Mouse (Mus musculus): ENCODE data around the gene Cat. TPM values are rescaled to one million over a fixed set of nuclear protein-coding genes. Genes with fewer than 3 reads are reported as not detected.

Cat gene
- total and polyA plus RNA-seq, 3 experiments = 29.8 to 84.7 (median 45.0) TPM

DNA sequence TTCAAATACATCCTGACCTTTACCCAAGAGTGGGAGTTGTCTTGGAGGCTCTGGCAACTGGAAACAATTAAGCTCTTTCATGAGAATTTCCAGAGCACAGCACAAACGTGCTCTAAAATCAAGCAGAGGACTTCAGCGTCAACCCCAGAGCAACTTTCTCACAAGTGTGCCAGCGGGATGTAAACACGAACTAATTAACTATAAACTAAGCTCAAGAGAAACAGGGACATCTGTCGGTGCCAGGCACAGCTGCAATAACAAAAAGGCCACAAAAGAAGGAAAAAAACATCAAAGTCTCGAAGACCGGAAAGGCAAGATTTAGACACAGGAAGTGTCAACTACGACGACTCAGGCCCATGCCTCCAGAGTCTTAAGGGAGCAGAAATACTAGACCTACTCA is 23.2 kb downstream of the Cat start:
- Histone ChIP-seq H3K4me3 (replicated peaks in 1 of 3; ENCODE audit: low read depth in 2 of 3, low read length in 2 of 3, poor library complexity in 1 of 3) (no peak overlapping the region), H3K4me1 (ENCODE audit: control insufficient read depth in 1 of 2, insufficient read depth in 2 of 2) (peaks cover 0 to 7% of the 10 kb centered on the region in 2 experiments; a peak in 1 of 4 replicates), H3K79me2 (replicated peaks; ENCODE audit: control insufficient read depth, extremely low read depth, insufficient read depth, poor library complexity, severe bottlenecking) (no peaks in the 10 kb centered on the region), H3K9ac (ENCODE audit: insufficient read depth, low read depth) (no peak overlapping the region), H3K27me3 (replicated peaks) (no peaks in the 10 kb centered on the region), H3K27ac (ENCODE audit: insufficient read depth, low read depth) (no peak overlapping the region), H3K9me3 (replicated peaks; ENCODE audit: low read length) (no peaks in the 10 kb centered on the region), H3K36me3 (replicated peaks in 1 of 2; ENCODE audit: control insufficient read depth in 1 of 2, insufficient read depth in 1 of 2, low read length in 1 of 2) (peaks cover 53 to 92% of the 10 kb centered on the region in 2 experiments), H3K4me2 (ENCODE audit: insufficient read depth, low read depth, poor library complexity, severe bottlenecking) (no peak overlapping the region)
- in situ Hi-C loops (cut with MboI; ENCODE audit: low pct_ligation_motif_present, low pct_unique_long_range_greater_than_20kb, low sequenced_read_pairs) (loop anchor here (25.0 kb wide), 2 partner anchors 251 to 526 kb away; no protein-coding TSS in a partner anchor), dilution Hi-C loops (cut with MboI; ENCODE audit: extremely low pct_ligation_motif_present, extremely low pct_unique_long_range_greater_than_20kb, low sequenced_read_pairs) (no loop called here)
- no peak for TF ChIP-seq USF1 (IDR thresholded peaks at IDR 0.05; ENCODE audit: low read depth, low read length)
- TF ChIP-seq RCOR1 (conservative IDR thresholded peaks at IDR 0.05; ENCODE audit: low read depth, low read length) = no peak
- no peak for TF ChIP-seq ZNF384 (IDR thresholded peaks at IDR 0.05; ENCODE audit: low read depth, low read length)
- DNase-seq (ENCODE audit: extremely low read depth) = no peak

DNA sequence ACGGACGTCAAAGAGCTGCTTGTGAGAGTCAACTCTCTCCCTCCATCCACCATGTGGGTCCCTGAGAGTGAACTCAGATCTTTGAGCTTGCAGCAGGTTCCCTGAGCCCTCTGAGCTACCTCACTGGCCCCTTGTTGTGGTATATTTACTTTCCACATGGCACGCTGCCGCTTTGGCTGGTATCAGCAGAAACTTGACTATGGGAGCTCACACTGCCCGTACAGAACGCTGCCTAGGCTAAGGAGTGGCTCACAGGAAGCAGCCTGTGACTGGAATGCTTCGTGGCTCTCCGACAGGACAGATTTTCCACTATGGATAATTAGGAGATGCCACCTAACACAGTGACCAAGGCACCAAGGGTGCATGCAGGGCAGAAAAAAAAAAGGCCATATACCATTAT is 23.8 kb downstream of the Cat start:
- Histone ChIP-seq H3K4me3 (replicated peaks in 1 of 3; ENCODE audit: low read depth in 2 of 3, low read length in 2 of 3, poor library complexity in 1 of 3) (no peak overlapping the region), H3K36me3 (replicated peaks in 1 of 2; ENCODE audit: control insufficient read depth in 1 of 2, insufficient read depth in 1 of 2, low read length in 1 of 2) (peaks cover 53 to 92% of the 10 kb centered on the region in 2 experiments), H3K9me3 (replicated peaks; ENCODE audit: low read length) (no peaks in the 10 kb centered on the region), H3K27ac (ENCODE audit: insufficient read depth, low read depth) (no peak overlapping the region), H3K4me2 (ENCODE audit: insufficient read depth, low read depth, poor library complexity, severe bottlenecking) (no peak overlapping the region), H3K27me3 (replicated peaks) (no peaks in the 10 kb centered on the region), H3K4me1 (ENCODE audit: control insufficient read depth in 1 of 2, insufficient read depth in 2 of 2) (peaks cover 0 to 7% of the 10 kb centered on the region in 2 experiments; a peak in 1 of 4 replicates), H3K9ac (ENCODE audit: insufficient read depth, low read depth) (no peak overlapping the region), H3K79me2 (replicated peaks; ENCODE audit: control insufficient read depth, extremely low read depth, insufficient read depth, poor library complexity, severe bottlenecking) (no peaks in the 10 kb centered on the region)
- dilution Hi-C loops (cut with MboI; ENCODE audit: extremely low pct_ligation_motif_present, extremely low pct_unique_long_range_greater_than_20kb, low sequenced_read_pairs) (no loop called here), in situ Hi-C loops (cut with MboI; ENCODE audit: low pct_ligation_motif_present, low pct_unique_long_range_greater_than_20kb, low sequenced_read_pairs) (loop anchor here (25.0 kb wide), 2 partner anchors 251 to 526 kb away; no protein-coding TSS in a partner anchor)
- DNase-seq (ENCODE audit: extremely low read depth) = no peak
- TF ChIP-seq CTCF (conservative IDR thresholded peaks at IDR 0.05 in 1 of 2, IDR thresholded peaks at IDR 0.05 in 1 of 2; ENCODE audit: low read depth in 2 of 2, low read length in 2 of 2) (no peak), EP300 (IDR thresholded peaks at IDR 0.05; ENCODE audit: low read length) (no peak), CHD2 (IDR thresholded peaks at IDR 0.05; ENCODE audit: low read length) (no peak), GABPA (IDR thresholded peaks at IDR 0.05; ENCODE audit: insufficient replicate concordance, low read depth, low read length) (no peak), POLR2AphosphoS2 (IDR thresholded peaks at IDR 0.05; ENCODE audit: low read depth, low read length) (no peak), MAFK (IDR thresholded peaks at IDR 0.05; ENCODE audit: insufficient replicate concordance, low read length) (no peak), MYC (IDR thresholded peaks at IDR 0.05; ENCODE audit: low read depth, low read length) (no peak), TCF12 (IDR thresholded peaks at IDR 0.05; ENCODE audit: low read depth, low read length) (no peak), IRF4 (IDR thresholded peaks at IDR 0.05; ENCODE audit: low read depth, low read length) (no peak), SMC3 (IDR thresholded peaks at IDR 0.05; ENCODE audit: low read depth, low read length) (no peak), NRF1 (IDR thresholded peaks at IDR 0.05; ENCODE audit: low read depth, low read length) (no peak), E2F4 (IDR thresholded peaks at IDR 0.05; ENCODE audit: insufficient replicate concordance, low read depth, low read length) (no peak), POLR2A (IDR thresholded peaks at IDR 0.05; ENCODE audit: low read depth, low read length) (no peak), ZC3H11A (IDR thresholded peaks at IDR 0.05; ENCODE audit: low read depth, low read length) (no peak), NELFE (IDR thresholded peaks at IDR 0.05; ENCODE audit: low read depth, low read length) (no peak), JUND (conservative IDR thresholded peaks at IDR 0.05; ENCODE audit: low read depth, low read length) (no peak), ZKSCAN1 (IDR thresholded peaks at IDR 0.05; ENCODE audit: borderline replicate concordance, low read depth, low read length) (no peak), TBP (conservative IDR thresholded peaks at IDR 0.05; ENCODE audit: low read depth, low read length) (no peak), SIN3A (IDR thresholded peaks at IDR 0.05; ENCODE audit: low read length) (no peak), USF1 (IDR thresholded peaks at IDR 0.05; ENCODE audit: low read depth, low read length) (no peak)
